Mouse (Mus musculus): ENCODE results near the gene Tgfb3.

DNA sequence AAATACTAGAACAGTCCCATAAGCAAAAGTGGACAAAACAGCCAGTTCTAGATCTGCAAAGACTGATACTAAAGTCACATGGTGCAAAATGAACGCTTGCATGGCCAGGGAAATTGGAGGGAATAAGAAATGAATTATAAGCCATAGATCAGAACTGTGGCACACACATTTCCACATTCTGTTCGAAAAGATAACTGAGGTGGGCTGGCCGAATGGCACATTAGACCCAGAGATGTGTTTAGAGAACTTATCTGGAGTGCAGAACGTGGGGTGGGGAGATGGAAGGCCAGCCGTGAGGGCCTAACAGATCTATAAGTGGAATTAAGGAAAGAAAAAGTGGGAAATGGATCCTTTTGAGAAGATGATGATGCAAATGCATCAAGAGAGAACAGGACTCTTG, 27.4 kb downstream of the Tgfb3 start:
- TF ChIP-seq CTCF (conservative IDR thresholded peaks at IDR 0.05; ENCODE audit: low read length), result no peak
- no peak for TF ChIP-seq NANOG (IDR thresholded peaks at IDR 0.05; ENCODE audit: borderline replicate concordance, low read length)
